Mouse (Mus musculus) CD4-positive, CD25-positive, alpha-beta regulatory T cell, adult 4 months (primary cell): ENCODE results near the gene Mast4. TPM values are rescaled to one million over a fixed set of nuclear protein-coding genes. Genes with fewer than 3 reads are reported as not detected.

Experiments
- ATAC-seq: one replicate; pipeline ENCODE4 v1.8.0; 2017
- polyA plus RNA-seq, 2 experiments: library from polyadenylated mRNA; unstranded; fragments of 100-300 nt; shearing (Covaris generic); gene quantifications; one replicate each; pipeline ENCODE4 v1.2.1; 2017

Mast4 gene
- polyA plus RNA-seq, 2 experiments from 2014 or later = 18.5 to 22.4 TPM

DNA sequence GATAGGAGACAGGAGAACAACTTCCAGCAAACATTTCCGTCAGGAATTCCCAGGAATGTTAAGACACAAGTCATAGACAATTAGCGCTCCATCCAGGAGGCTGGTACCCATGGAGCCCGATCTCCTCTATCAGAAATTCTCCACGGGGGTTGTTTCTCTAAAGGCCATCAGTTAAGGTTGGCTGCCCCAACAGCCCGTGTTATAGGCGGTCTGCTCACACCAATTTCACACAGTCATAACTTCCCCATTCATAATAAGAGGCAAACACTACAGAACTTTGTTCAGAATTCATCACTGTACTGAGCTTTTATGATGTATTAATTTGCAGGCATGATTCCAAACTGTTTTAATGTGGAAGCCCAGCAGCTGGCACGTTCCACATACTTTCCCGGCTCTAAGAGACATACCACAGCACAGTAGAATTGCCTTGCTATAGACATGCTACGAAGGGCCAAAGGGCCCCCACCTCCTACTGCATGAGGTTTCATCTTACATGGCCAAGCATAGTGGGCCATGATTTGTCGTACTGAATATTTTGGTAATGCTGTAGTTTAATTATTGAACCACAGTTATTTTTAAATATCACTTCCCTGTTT, 19.1 kb downstream of the Mast4 start:
- ATAC-seq = no peak

DNA sequence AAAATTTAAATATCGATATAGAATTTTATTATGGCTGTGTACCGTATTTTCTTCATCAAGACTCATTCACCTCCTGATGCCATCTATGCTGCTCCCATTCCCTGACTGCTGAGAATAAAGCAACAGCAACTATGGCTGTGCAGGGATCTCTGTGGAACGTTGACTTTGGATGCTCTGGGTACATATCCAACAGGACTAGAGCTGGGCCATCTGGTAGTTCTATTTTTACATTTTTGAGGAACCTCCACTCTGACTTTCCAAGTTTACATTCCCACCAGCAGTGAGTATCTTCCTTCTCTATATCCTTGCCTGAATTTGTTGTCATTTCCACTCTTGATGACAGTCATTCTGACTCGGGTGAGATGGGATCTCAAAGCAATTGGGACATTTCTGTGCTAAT, 26.0 kb downstream of the Mast4 start:
- no peak for ATAC-seq

DNA sequence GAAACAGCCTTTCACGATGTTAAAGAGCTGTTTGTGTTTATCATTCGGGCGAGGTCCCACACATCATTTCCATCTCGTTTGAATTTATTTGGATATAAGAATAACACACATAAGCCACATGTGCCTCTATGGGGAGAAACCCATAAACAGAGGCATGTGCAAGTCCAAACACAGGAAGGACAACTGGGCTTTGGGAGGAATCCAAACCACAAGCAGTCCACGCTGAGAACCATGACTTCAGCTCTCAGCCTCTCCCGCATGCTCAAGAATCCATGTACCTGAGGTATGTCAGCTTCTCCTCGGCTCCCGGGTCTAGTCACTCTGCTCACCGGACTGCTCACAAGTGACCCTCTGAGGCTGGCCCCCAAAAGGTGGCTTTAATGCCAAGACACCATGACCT, 30.5 kb downstream of the Mast4 start:
- ATAC-seq = no peak

DNA sequence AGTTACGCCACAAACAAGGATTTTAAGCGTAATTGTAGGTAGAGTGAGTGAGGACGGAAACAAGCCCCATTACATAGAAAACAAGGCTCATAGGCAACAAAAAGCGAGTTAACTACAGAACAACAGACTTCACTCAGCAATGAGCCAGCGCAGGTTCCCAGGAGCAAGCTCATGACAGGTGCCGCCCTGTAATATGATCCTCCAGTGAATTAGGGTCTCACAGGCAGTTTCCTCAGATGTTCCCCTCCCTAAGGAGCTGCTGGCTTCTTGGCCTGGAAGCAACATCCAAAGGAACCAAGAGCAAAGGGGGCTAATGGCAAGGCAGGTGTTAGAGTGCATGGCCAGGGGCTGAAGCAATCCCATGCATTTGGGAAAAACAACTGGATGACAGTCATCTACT, 31.8 kb downstream of the Mast4 start:
- no peak for ATAC-seq

DNA sequence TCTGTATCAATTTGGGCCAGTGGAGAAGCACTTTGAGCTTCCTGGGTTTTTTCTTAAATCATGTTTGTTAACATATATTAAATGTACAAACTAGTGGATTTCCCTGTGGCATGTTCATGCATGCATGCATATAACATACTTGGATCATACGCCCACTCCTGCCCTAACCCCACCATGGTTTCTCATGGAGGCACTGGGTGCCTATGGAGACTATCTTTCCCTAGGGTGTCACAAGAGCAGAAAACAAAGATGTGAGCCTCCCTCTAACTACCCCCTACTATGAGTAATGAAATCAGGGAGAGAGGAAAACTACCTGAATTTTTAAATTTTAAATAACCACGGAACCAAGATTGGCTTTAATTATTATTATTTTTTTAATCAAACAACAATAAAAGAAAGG, 32.2 kb downstream of the Mast4 start:
- ATAC-seq = no peak

DNA sequence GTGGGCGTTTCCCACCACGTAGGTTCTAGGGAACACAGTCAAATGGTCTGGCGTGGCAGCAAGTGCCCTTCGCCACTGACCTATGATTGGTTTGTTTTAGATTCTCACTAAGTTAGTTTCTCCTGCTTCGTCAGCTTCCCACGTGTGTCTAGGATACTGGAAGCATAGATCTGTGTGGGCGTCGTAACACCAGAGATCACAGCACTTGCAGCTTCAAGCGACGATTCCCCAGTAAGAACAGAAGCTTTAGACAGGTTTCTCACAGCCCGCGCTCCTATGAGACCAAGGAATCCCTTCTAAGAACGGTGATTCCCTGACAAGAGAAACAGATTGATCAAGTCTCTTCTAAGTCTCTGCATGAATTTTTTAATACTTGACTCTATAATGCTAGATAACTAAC, 39.9 kb downstream of the Mast4 start:
- no peak for ATAC-seq

DNA sequence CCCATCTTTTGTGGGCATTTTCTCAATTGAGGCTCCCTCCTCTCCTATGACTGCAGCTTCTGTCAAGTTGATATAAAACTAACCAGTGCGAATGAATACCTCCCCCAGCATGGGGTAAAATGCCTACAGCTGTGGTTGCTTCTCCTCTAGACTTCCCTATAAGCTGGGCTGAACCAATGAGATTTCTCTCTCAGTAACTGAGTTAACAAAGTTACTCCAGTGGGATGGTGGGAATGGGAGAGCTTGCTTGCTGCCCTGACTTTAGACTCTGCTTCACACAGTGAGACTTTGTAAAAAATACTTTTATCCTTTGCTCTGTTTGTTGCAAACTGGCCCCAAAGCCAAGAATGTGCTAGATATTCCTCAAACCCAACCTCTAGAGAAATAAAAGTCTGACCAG, 41.2 kb downstream of the Mast4 start:
- ATAC-seq = no peak

DNA sequence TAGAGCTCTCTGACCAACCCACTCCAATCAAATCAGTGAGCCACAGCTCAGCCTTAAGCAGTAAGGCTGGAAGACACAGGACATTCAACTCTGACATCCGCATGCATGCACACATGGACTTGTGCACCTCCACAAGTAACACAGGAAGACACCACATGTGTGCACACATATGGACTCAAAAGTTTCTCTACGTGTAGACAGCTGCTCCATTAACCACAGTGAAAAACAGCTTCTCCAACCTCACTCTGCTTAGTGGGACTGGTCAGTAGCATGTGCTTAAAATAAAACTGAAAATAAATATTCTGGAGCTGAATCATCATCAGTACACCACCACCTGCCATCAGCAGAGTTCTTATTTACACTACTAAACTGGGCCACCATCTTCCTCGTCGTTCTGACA, 43.2 kb downstream of the Mast4 start:
- ATAC-seq = no peak

DNA sequence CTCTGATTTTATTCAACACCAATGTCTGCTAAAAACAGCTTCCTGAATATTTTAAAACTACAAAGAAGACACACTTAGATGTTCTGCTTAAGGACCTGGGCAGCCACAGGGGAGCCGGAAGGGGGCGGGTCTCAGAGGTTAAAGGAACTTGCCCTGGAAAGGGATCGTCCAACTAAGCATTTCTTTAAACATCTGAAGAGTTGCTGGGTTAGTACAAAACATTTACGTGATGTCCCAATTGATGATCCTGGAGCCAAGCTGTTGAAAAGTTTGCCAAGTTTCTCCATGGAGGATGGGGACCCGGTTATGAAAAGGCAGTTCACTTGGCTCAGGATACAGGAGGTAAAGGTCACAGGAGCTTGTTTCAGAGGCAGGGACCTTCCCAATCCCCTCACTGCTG, 48.5 kb downstream of the Mast4 start:
- ATAC-seq = no peak

DNA sequence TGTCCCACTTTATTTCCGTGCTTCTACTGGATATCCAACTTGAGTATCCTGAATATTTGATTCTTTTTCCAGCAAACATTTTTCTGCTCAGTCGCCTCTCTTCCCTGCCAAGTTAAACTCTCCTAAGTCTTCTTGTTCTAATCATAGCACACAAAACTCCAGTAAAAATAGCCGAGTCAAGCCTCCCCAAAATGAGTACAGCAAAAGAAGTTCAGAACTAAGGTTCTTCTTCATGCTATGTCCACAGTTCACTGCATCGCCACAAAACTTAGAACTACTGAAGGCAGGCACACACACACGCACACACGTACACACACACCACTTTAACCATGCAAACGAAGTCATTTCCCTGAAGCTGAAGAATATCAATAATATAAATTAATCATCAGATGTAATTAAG, 49.3 kb downstream of the Mast4 start:
- ATAC-seq = no peak

DNA sequence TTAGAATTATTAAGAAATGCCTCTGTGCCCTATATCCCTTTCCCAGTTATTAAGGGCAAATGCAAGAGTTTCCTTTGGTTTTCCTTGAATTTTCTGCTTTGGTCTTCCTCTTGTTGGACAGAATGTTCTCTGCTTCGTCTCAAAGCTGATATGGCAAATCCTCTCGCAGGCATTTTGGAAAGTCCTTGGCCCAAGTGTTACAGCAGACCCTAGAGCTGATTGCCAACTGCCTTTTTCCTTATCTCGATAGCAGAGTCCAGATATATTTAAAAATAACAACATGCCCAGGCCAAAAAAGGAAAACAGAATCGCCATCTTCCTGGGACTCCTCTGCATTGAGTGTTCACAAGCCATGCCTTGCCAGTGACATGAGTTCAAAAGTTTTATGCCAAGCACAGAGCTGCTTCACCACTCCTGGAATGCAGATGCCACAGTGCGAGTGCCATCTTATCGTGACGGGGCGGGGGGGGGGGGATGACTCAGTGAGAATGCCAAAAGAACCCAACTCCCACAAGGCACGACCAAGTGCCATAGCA, 63.4 kb downstream of the Mast4 start:
- no peak for ATAC-seq

DNA sequence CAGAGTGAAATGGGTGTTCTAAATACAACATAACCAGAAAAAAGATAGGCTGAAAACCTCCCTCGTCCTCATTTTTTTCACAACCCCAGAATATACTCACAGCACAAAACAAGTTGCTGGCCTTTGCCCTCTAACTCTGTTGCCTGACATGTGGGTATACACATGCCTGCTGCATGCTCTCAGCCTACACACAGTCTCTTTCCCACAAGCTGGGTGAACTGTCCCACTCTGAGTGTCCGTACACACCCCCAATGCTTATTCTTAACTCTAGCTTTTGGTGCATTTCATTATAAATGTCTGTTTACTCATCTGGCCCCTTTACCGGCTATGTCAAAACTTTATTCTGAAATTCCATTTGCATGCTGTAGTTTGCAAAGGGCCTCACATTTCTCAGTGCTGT, 71.6 kb downstream of the Mast4 start:
- no peak for ATAC-seq

DNA sequence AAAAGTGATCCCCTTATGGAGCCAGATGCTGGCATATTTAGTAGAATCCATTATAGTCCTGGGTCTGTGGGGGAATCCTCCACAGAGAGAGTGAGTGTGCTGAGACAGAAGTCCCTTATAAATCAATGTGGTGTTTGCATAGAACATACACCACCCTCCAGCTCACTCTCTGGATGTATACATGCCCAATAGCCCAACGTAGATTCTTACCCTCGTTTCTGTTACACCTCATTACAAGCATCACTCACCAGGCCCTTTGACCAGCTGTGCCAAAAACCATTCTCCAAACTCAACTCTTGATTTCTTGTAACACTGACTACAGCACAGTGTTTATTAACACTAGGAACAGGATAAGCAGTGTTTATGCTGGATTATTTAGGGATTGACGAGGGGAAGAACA, 72.2 kb downstream of the Mast4 start:
- ATAC-seq = no peak

DNA sequence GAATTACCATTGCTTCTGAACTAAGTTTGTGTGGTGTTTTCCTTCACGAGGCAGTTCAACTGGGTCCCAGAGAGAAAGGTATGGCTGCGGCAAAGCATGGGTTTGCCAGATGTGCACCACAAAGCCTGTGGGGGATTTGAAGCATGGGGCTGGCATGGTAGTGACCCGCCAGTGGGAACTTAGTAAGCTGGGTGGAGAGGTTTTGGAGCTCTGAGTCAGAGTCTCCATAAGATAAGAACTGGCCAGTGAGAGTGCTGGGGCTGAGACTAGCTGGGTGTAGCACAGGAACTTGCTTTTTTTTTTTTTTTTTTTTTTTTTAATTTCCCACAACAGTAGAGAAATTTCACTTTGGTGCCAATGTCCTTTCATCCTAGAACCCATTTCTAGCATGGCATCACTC, 73.9 kb downstream of the Mast4 start:
- no peak for ATAC-seq

DNA sequence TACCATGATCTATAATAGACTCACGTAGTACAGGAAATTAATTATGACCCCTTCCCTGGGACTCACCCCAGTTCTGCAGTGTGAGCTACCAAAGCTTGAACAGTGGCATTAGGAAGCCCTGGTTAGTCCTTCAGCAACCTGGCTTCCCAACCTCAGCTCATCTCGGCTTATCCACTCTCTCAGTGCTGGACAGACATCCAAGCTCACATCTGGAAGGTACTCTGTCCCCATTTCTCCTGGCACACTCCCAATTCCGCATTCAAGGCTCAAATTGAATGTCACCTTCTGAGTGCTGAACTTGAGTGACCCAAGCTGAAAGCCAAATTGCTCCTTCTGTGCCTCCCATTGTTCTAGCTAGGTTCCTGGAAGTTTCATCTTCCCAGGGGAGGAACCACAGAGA, 76.2 kb downstream of the Mast4 start:
- no peak for ATAC-seq

DNA sequence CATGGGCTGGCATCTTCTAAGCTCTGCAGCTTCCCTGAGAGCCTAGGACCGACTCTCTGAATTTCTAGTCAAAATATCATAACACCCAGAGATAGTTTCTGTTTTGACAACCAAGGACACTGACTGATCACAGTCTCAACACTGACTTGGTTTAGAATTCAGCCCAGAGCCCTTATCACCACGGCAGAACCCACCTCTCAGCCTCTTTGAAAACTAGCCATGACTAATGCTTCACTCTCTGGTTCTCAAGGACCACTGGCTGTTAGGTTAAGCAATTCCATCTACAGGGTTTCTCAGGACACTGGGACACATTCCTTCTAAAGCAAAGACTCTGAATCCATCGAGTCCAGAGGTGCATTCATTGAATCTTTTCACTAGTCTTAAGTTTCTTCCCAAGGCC, 79.4 kb downstream of the Mast4 start:
- ATAC-seq = no peak

DNA sequence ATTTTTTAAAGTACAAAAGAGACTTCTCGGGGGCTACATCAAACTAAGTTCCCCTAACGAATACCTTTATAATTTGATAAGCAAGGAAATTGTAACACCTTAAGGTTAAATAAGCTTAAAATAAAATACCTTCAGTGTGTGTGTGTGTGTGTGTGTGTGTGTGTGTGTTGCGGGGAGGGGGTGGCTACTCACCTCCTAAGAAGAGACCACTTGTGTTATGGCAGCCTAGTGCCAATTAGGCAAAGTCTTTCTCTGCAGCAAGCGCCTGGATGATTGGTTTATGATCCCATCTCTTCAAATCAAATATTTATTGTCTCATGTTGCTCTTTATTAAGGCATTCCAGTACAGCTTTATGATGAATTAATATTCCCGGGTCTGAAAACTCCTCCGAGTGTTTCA, 81.2 kb downstream of the Mast4 start:
- ATAC-seq = no peak

DNA sequence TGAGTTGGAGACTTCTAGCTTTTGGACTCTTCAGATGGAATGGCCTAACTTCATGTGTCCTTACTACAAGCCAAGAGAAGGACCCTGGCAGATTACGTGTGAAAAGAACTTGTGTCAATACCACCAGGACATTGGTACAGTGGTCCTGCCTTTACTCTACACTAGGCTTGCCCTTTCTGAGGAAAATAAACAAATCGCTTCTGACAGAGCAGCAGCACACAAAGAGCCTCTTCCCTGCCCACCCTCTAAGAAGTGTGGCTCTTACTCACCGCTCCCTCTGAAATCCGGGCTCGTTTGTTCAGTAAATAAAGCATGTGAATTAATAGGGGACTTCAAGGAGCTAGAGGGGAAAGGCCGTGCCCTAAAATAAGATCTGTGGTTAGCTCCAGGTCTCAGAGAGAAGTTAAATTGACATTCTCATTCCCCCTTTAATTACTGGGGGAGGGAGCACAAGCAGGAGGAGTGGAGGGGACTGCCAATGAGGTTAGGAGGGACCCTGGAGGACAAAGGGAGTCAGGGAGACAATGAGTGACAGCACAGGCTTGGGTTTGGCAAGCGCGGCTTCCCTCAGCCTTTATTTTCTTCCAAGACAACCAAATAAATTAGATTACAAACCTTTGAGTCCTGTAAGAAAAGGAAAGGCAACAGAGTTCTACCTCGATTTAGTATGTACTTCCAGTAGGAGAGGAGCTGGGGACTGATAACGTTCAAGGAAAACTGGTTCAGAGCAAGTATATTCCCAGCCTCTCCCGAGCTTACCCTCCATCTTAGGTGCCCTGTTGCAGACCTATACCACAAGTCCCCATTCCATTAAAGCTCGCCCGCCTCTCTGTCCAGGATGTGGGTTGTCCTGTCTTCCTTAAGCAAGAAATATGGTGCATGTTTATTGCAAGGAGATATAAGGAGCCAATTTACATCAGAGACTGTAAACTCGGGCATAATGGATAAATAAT, 85.9 kb downstream of the Mast4 start:
- no peak for ATAC-seq

DNA sequence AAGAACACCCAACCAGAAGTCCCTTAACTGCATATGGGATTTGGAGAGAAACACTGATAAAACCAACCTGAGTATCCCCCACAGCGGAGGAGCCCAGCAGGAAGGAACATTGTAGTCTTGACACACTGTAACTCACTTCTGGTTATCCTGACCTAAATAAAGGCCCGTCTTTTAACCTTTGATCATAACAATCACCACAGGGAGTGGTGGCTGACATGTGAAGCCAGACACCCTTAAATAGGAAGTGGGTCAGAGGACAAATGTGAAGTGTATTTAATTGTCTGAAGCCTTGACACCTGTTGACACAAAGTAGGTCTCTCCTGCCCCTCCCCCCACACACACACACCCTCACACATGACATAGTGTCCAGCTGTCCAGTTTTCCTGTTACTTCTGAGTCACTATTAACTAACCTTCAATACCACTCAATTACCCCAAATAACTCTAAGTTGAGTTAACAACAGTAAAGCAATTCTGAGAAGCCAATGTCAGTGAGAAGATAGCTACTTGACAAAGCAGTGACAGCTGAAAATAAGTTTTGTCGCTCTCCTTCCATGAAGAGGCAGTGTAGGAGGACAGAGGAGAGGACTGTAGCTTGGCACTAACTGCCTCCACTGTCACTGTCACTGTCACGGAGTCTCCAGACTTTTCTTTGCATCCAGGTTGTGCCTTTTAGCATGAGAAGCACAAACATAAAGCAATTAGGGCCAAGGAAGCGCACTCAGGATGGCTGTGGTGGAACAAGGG, 87.2 kb downstream of the Mast4 start:
- no peak for ATAC-seq

DNA sequence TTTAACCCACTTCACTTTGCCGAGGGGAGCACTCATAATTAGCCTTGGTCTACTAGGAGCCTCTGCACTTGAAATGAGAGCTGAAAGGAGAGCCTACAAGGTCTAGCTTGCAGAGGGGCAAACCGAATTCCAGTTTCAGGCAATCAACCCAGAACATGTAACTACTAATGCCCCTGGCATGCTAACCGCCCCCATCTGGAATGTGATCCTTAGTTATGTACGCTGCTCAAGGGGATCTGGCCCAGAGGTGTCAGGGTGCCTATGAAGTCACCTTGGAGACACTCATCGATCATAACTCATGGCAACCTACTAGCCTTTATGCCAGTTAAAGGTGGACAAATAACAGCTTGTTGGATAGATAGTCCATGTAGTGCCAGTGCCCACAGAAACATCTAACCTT, 88.9 kb downstream of the Mast4 start:
- ATAC-seq = no peak

DNA sequence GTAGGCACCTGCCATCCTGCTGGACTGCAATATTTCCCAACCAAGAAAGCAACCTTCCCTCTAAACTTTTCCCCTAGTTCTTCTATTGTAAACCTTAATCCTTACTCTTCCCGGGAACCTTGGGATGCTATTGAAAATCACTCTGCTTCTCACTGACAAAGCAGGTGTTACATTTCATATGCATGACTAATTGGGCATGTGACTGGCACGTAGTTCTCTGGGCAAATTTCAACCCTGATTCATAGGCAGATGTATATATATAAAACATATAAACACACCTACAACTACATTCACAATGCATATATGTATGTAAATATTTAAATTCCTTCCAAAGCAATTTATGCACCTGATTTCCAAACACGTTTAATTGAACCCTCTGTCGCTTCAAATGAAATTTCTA, 90.2 kb downstream of the Mast4 start:
- ATAC-seq = no peak

DNA sequence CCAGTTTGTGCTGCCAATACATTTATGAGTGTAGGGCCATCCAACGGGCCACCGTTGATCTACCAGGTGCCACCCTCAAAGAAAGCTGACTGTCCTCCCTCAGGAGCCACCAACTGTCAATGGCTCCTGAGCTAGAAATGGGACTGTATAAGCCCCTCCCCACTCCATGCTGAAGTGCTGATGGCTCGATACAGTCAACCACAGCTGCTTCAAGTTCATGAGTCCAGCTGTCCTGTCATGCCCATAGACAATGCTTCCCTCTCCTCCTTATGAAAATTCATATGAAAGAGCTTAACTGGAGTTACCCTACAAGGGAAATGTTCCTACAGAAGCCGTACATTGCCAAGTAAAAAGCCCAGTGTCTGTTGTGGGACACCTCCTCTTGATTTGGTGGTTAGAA, 93.2 kb downstream of the Mast4 start:
- no peak for ATAC-seq

DNA sequence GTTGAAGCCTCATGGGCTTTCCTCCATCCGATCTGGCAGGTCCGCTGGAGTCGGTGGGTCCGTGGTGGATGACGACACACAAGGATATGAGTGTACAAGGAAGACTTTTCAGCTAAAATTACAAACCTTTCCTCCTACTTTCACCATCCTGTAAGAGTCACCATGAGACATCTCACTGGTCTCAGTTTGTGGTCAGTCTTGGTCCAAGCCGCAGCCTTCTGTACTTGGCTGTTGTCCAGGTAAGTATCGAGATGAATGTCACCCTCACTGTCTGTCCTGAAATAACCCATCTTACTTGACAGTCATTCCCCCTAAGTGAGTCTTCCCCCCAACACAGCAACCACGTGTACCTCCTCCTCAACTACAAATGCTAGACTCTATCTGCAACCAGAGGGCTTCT, 94.6 kb downstream of the Mast4 start:
- no peak for ATAC-seq
